Mouse (Mus musculus) cerebellum, postnatal 36 days (tissue): Measurements from ENCODE around the gene Ppp2r3d.
"Not testable (repeated sequence)": the region's sequence is repeated elsewhere in the genome, so short reads cannot be mapped to it uniquely, and the experiment has no call there.

Experiments used
- DNase-seq, 2 experiments: peaks; one replicate each; pipeline ENCODE4 v3.0.0; 2021 to 2022; ENCODE audit warnings: mixed read lengths in 2 of 2

Gene Ppp2r3d

GRCm38 (mm10) chr9:124476096-124476902 is at the start of gene Ppp2r3d:
Gene Ppp2r3d, minus strand, starts transcription at chr9:124476898.
- DNase-seq = peak in 1 of 2 experiments; percentile 7

GRCm38 (mm10) chr9:124493693-124494092 is 17.0 kb upstream of the Ppp2r3d start, which contains the start of gene Gm21836:
Gene Gm21836, minus strand, starts transcription at chr9:124493793.
- DNase-seq = not testable (repeated sequence)

- DNase-seq = not testable (repeated sequence)
These were observed 3.8 kb upstream of the Ppp2r3d start for GRCm38 (mm10) chr9:124480361-124480980.

- no peak for DNase-seq
These were observed 1.4 kb upstream of the Ppp2r3d start for GRCm38 (mm10) chr9:124478081-124478480.

GRCm38 (mm10) chr9:124475689-124476088 is 1.0 kb downstream of the Ppp2r3d start:
- DNase-seq = no peak

- no peak for DNase-seq
These were observed 20.1 kb downstream of the Ppp2r3d start for GRCm38 (mm10) chr9:124456572-124456971.

- peak; percentile 11 to 21 for DNase-seq
These were observed 34.2 kb downstream of the Ppp2r3d start for GRCm38 (mm10) chr9:124442533-124442855.

- DNase-seq = peak; percentile 4 to 24
These were observed 34.8 kb downstream of the Ppp2r3d start for GRCm38 (mm10) chr9:124441681-124442532.

GRCm38 (mm10) chr9:124440724-124441045 is 36.0 kb downstream of the Ppp2r3d start:
- no peak for DNase-seq

GRCm38 (mm10) chr9:124439848-124440723 is 36.6 kb downstream of the Ppp2r3d start:
- peak; percentile 9 to 40 for DNase-seq

- peak; percentile 11 to 23 for DNase-seq
These were observed 37.3 kb downstream of the Ppp2r3d start for GRCm38 (mm10) chr9:124439403-124439847.

- DNase-seq = peak in 1 of 2 experiments; percentile 4
These were observed 37.9 kb downstream of the Ppp2r3d start for GRCm38 (mm10) chr9:124438686-124439346.

- peak; percentile 96 to 97 for DNase-seq
These were observed 51.2 kb downstream of the Ppp2r3d start for GRCm38 (mm10) chr9:124425411-124425885.

- peak; percentile 99 for DNase-seq
These were observed 51.9 kb downstream of the Ppp2r3d start for GRCm38 (mm10) chr9:124424542-124425410.

- DNase-seq = no peak
These were observed 52.5 kb downstream of the Ppp2r3d start for GRCm38 (mm10) chr9:124424292-124424541.

GRCm38 (mm10) chr9:124423552-124424291 is 53.0 kb downstream of the Ppp2r3d start:
- DNase-seq = peak; percentile 94 to 96

GRCm38 (mm10) chr9:124422900-124423551 is 53.7 kb downstream of the Ppp2r3d start:
- DNase-seq = peak; percentile 79 to 84

GRCm38 (mm10) chr9:124422427-124422826 is 54.3 kb downstream of the Ppp2r3d start:
- peak; percentile 33 to 64 for DNase-seq

- DNase-seq = no peak
These were observed 63.8 kb downstream of the Ppp2r3d start for GRCm38 (mm10) chr9:124412921-124413320.
